Comparison of ENCODE assay signal across 19 mouse cellular contexts in the genomic region with DNA sequence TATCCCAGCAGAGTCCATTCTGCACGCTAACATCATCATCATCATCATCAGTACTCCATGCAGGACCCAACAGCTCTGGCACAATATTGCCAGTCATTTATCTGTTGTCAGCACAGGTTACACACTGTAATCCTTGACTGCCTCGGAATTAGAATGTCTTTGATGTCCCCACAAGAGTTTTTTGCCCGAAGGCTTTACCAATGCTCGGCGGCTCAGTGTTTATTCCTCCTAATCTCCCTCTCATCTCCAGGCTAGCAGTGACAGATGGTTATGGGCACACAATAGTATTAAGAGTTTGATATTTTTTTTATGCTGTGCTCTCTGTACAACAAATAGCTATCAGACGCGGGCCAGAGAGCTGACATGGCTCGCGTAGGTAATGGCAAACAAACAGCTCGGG.
DNase-seq lines count a peak whose midpoint lies in the region; ATAC-seq and TF ChIP-seq lines count a peak whose summit lies in the region.
"Had no signal": no experiment of that assay in that cellular context is flagged by ENCODE, and none has a peak within 500 bp of the region (broad histone marks: within the 10 kb centered on the region; RNA-seq: fewer than 3 reads in every experiment).

No protein-coding gene starts in this region.

- H3K4me3 ChIP-seq in forebrain, embryonic 13.5 days, result no peak overlapping the region
- H3K4me3 ChIP-seq in forebrain, postnatal 0 days (ENCODE audit: low read depth, low read length), result no peak overlapping the region
- H3K4me3 ChIP-seq in hindbrain, embryonic 16.5 days (ENCODE audit: low read length), result no peak overlapping the region
- H3K4me3 ChIP-seq in neural tube, embryonic 13.5 days, result no peak overlapping the region
- H3K4me3 ChIP-seq in heart, embryonic 11.5 days (ENCODE audit: low read depth, low read length), result no peak overlapping the region
- H3K4me3 ChIP-seq: intestine, embryonic 15.5 days; limb, embryonic 12.5 days; liver, embryonic 15.5 days; myocyte had no signal

- 48% methylated on average over 10 of the region's 10 CpGs for WGBS in forebrain, embryonic 13.5 days
- WGBS in forebrain, postnatal 0 days, result 50% methylated on average over 10 of the region's 10 CpGs
- 45% methylated on average over 10 of the region's 10 CpGs for WGBS in hindbrain, embryonic 16.5 days
- 28% methylated on average over 10 of the region's 10 CpGs for WGBS in neural tube, embryonic 13.5 days
- WGBS in heart, embryonic 11.5 days (ENCODE audit: insufficient replicate concordance), result 71% methylated on average over 10 of the region's 10 CpGs

- TF ChIP-seq CTCF in forebrain, postnatal 0 days (IDR thresholded peaks at IDR 0.05; ENCODE audit: low read depth), result no peak

- DNase-seq in forebrain, postnatal 0 days, result no peak
- DNase-seq in embryo, embryonic 9.5 days (ENCODE audit: extremely low spot score), result peak; percentile 9
- no peak for DNase-seq in kidney, adult 18-20 months
- DNase-seq: adrenal gland, adult 2 months; B cell, adult 2 months; cerebellum, adult 9-10 months; heart, adult 18-20 months; kidney, postnatal 14 days; lung, postnatal 36 days; right cerebral cortex, postnatal 14 days had no signal

- no peaks in the 10 kb centered on the region for H3K36me3 ChIP-seq in forebrain, embryonic 13.5 days (ENCODE audit: poor library complexity, severe bottlenecking)
- H3K36me3 ChIP-seq in forebrain, postnatal 0 days (ENCODE audit: insufficient read depth), result no peaks in the 10 kb centered on the region
- H3K36me3 ChIP-seq in hindbrain, embryonic 16.5 days (ENCODE audit: control insufficient read depth, insufficient read depth, low read length), result no peaks in the 10 kb centered on the region
- H3K36me3 ChIP-seq in neural tube, embryonic 13.5 days, result no peaks in the 10 kb centered on the region
- H3K36me3 ChIP-seq in heart, embryonic 11.5 days (ENCODE audit: control insufficient read depth, insufficient read depth, low read length), result no peaks in the 10 kb centered on the region
- H3K36me3 ChIP-seq: intestine, embryonic 15.5 days; limb, embryonic 12.5 days; liver, embryonic 15.5 days had no signal

- 0 out of 2 replicates have a peak, but pooled peaks cover 4% of the 10 kb centered on the region for H3K4me1 ChIP-seq in forebrain, embryonic 13.5 days
- no peaks in the 10 kb centered on the region; the same call in 1 of the 2 replicates for H3K4me1 ChIP-seq in forebrain, postnatal 0 days (ENCODE audit: insufficient read depth)
- peaks cover 2% of the 10 kb centered on the region for H3K4me1 ChIP-seq in hindbrain, embryonic 16.5 days (ENCODE audit: control insufficient read depth, insufficient read depth, low read depth, low read length)
- H3K4me1 ChIP-seq in neural tube, embryonic 13.5 days (replicated peaks), result peaks cover 21% of the 10 kb centered on the region
- no peaks in the 10 kb centered on the region for H3K4me1 ChIP-seq in heart, embryonic 11.5 days (ENCODE audit: control insufficient read depth, insufficient read depth, low read length)
- H3K4me1 ChIP-seq: intestine, embryonic 15.5 days; liver, embryonic 15.5 days had no signal

- H3K27me3 ChIP-seq in forebrain, embryonic 13.5 days, result no peaks in the 10 kb centered on the region
- no peaks in the 10 kb centered on the region for H3K27me3 ChIP-seq in forebrain, postnatal 0 days (ENCODE audit: insufficient read depth, low read length)
- H3K27me3 ChIP-seq in hindbrain, embryonic 16.5 days (replicated peaks; ENCODE audit: control insufficient read depth, insufficient read depth, low read length), result no peaks in the 10 kb centered on the region
- H3K27me3 ChIP-seq in neural tube, embryonic 13.5 days, result no peaks in the 10 kb centered on the region
- H3K27me3 ChIP-seq in heart, embryonic 11.5 days (ENCODE audit: control insufficient read depth, insufficient read depth, low read length), result no peaks in the 10 kb centered on the region
- H3K27me3 ChIP-seq: intestine, embryonic 15.5 days; limb, embryonic 12.5 days; liver, embryonic 15.5 days had no signal

- H3K4me2 ChIP-seq in forebrain, embryonic 13.5 days, result no peak overlapping the region; the same call in 1 of the 2 replicates
- H3K4me2 ChIP-seq in forebrain, postnatal 0 days (ENCODE audit: low read depth), result no peak overlapping the region
- H3K4me2 ChIP-seq in hindbrain, embryonic 16.5 days (ENCODE audit: low read length), result peak overlapping the region; percentile 10; the same call in 1 of the 2 replicates
- H3K4me2 ChIP-seq in neural tube, embryonic 13.5 days, result peak overlapping the region; percentile 43
- H3K4me2 ChIP-seq in heart, embryonic 11.5 days, result no peak overlapping the region
- H3K4me2 ChIP-seq: intestine, embryonic 15.5 days; limb, embryonic 12.5 days; liver, embryonic 15.5 days had no signal

- peak; percentile 63; the same call in 1 of the 2 replicates for ATAC-seq in forebrain, embryonic 13.5 days
- ATAC-seq in forebrain, postnatal 0 days, result no peak
- peak; percentile 75 for ATAC-seq in hindbrain, embryonic 16.5 days
- peak; percentile 71 for ATAC-seq in neural tube, embryonic 13.5 days (ENCODE audit: low read depth)
- no peak for ATAC-seq in monocyte, adult 5-6 weeks (replicated peaks; ENCODE audit: insufficient number of reproducible peaks, low FRiP score, low TSS enrichment, poor library complexity, severe bottlenecking)
- no peak for ATAC-seq in heart, embryonic 11.5 days (replicated peaks; ENCODE audit: insufficient number of reproducible peaks, low FRiP score, low TSS enrichment)
- ATAC-seq: intestine, embryonic 15.5 days had no signal

- H3K27ac ChIP-seq in forebrain, embryonic 13.5 days, result no peak overlapping the region
- H3K27ac ChIP-seq in forebrain, postnatal 0 days (ENCODE audit: low read depth, low read length), result no peak overlapping the region
- peak overlapping the region; percentile 44; the same call in 1 of the 2 replicates for H3K27ac ChIP-seq in hindbrain, embryonic 16.5 days (ENCODE audit: low read depth, low read length)
- peak overlapping the region; percentile 76 for H3K27ac ChIP-seq in neural tube, embryonic 13.5 days (replicated peaks)
- H3K27ac ChIP-seq in heart, embryonic 11.5 days (ENCODE audit: low read depth, low read length), result no peak overlapping the region
- H3K27ac ChIP-seq: limb, embryonic 12.5 days; liver, embryonic 15.5 days had no signal

- H3K9ac ChIP-seq in forebrain, embryonic 13.5 days, result no peak overlapping the region
- H3K9ac ChIP-seq in forebrain, postnatal 0 days, result no peak overlapping the region
- H3K9ac ChIP-seq in hindbrain, embryonic 16.5 days (ENCODE audit: low read depth, low read length), result 0 out of 2 replicates have a peak overlapping the region, but pooled peaks have one; percentile 5
- no peak overlapping the region for H3K9ac ChIP-seq in neural tube, embryonic 13.5 days
- H3K9ac ChIP-seq in heart, embryonic 11.5 days (ENCODE audit: low read depth, low read length), result no peak overlapping the region
- H3K9ac ChIP-seq: intestine, embryonic 15.5 days; limb, embryonic 12.5 days; liver, embryonic 15.5 days had no signal

- H3K9me3 ChIP-seq in forebrain, embryonic 13.5 days (replicated peaks), result no peaks in the 10 kb centered on the region
- no peaks in the 10 kb centered on the region for H3K9me3 ChIP-seq in forebrain, postnatal 0 days (ENCODE audit: low read length)
- no peaks in the 10 kb centered on the region for H3K9me3 ChIP-seq in hindbrain, embryonic 16.5 days (ENCODE audit: control insufficient read depth, low read length)
- H3K9me3 ChIP-seq in neural tube, embryonic 13.5 days, result no peaks in the 10 kb centered on the region
- H3K9me3 ChIP-seq in heart, embryonic 11.5 days (replicated peaks; ENCODE audit: control insufficient read depth, low read length), result no peaks in the 10 kb centered on the region
- H3K9me3 ChIP-seq: intestine, embryonic 15.5 days; limb, embryonic 12.5 days; liver, embryonic 15.5 days had no signal

Comparison
In these comparisons a context has a peak if more than half of its experiments do, and no peak if none do; other contexts are left out.
1. ATAC-seq: peak in forebrain, embryonic 13.5 days (single experiment), hindbrain, embryonic 16.5 days (single experiment) and neural tube, embryonic 13.5 days (single experiment); none in forebrain, postnatal 0 days (single experiment), monocyte, adult 5-6 weeks (single experiment) and heart, embryonic 11.5 days (single experiment).
2. H3K27ac ChIP-seq: peak in hindbrain, embryonic 16.5 days (single experiment) and neural tube, embryonic 13.5 days (single experiment); none in forebrain, embryonic 13.5 days (single experiment), forebrain, postnatal 0 days (single experiment) and heart, embryonic 11.5 days (single experiment).
3. H3K4me2 ChIP-seq: peak in hindbrain, embryonic 16.5 days (single experiment) and neural tube, embryonic 13.5 days (single experiment); none in forebrain, embryonic 13.5 days (single experiment), forebrain, postnatal 0 days (single experiment) and heart, embryonic 11.5 days (single experiment).